Mouse (Mus musculus) embryo, embryonic 9.5 days (tissue): ENCODE measurements around the gene Hpse.

Experiments used
- DNase-seq: peaks from one replicate; pipeline ENCODE4 v3.0.0-alpha.2; 2017; ENCODE audit errors: extremely low spot score

Gene Hpse

GRCm38 (mm10) chr5:100697398-100697797, 22.1 kb downstream of the Hpse start:
- no peak for DNase-seq

GRCm38 (mm10) chr5:100685631-100686030, 33.9 kb downstream of the Hpse start:
- no peak for DNase-seq

- DNase-seq = no peak
These were observed 39.0 kb downstream of the Hpse start for GRCm38 (mm10) chr5:100680542-100680933.

- no peak for DNase-seq
These were observed 39.5 kb downstream of the Hpse start for GRCm38 (mm10) chr5:100679911-100680541.

GRCm38 (mm10) chr5:100674711-100675376, 44.7 kb downstream of the Hpse start, which contains the start of gene Coq2:
TSS of gene Coq2 (minus strand) at chr5:100675140.
- peak; percentile 80 for DNase-seq

GRCm38 (mm10) chr5:100673745-100674486, 45.6 kb downstream of the Hpse start:
- DNase-seq = peak; percentile 89

GRCm38 (mm10) chr5:100672403-100672802, 47.1 kb downstream of the Hpse start:
- DNase-seq = no peak

- no peak for DNase-seq
These were observed 47.6 kb downstream of the Hpse start for GRCm38 (mm10) chr5:100671897-100672296.

- DNase-seq = peak; percentile 55
These were observed 48.1 kb downstream of the Hpse start for GRCm38 (mm10) chr5:100671398-100671797.

- no peak for DNase-seq
These were observed 52.6 kb downstream of the Hpse start for GRCm38 (mm10) chr5:100666965-100667364.

GRCm38 (mm10) chr5:100663854-100664253, 55.7 kb downstream of the Hpse start:
- peak; percentile 33 for DNase-seq

- DNase-seq = no peak
These were observed 56.5 kb downstream of the Hpse start for GRCm38 (mm10) chr5:100663011-100663410.

- DNase-seq = no peak
These were observed 61.1 kb downstream of the Hpse start for GRCm38 (mm10) chr5:100658460-100658859.

GRCm38 (mm10) chr5:100656352-100656751, 63.2 kb downstream of the Hpse start:
- no peak for DNase-seq

GRCm38 (mm10) chr5:100652327-100652726, 67.2 kb downstream of the Hpse start:
- no peak for DNase-seq

GRCm38 (mm10) chr5:100651486-100651885, 68.0 kb downstream of the Hpse start:
- no peak for DNase-seq

GRCm38 (mm10) chr5:100650969-100651368, 68.5 kb downstream of the Hpse start:
- DNase-seq = no peak

GRCm38 (mm10) chr5:100648546-100648945, 71.0 kb downstream of the Hpse start:
- DNase-seq = no peak

GRCm38 (mm10) chr5:100648046-100648445, 71.5 kb downstream of the Hpse start:
- DNase-seq = no peak

GRCm38 (mm10) chr5:100646558-100646957, 73.0 kb downstream of the Hpse start:
- DNase-seq = no peak

- DNase-seq = no peak
These were observed 75.5 kb downstream of the Hpse start for GRCm38 (mm10) chr5:100643991-100644535.

- DNase-seq = no peak
These were observed 76.1 kb downstream of the Hpse start for GRCm38 (mm10) chr5:100643253-100643990.
